Mouse (Mus musculus): ENCODE data around the gene Cdr2l. TPM values are rescaled to one million over a fixed set of nuclear protein-coding genes. Genes with fewer than 3 reads are reported as not detected.

Gene Cdr2l
- total RNA-seq, 1 experiment: 8.5 TPM

DNA sequence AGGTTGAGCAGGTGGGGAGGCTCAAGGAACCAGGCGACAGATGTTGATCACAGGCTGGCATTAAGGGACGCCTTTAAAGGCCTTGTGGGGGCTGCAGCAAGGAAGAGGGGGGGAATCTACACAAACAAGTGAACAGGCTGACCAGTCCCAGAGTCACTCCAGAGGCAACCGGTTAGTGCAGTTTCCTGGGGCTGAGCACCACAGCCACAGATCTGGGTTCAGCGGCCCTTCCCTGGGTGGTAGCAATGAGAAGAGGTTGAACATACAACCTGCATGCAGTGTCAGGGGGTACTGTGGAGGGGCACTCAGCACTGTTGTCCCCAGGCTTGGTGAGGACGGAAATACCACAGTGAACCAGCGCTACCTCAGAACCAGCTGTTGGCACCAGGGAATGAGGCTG, 51.6 kb downstream of the Cdr2l start:
- Histone ChIP-seq H3K4me3 (ENCODE audit: insufficient read depth in 1 of 2, low read depth in 1 of 2, low read length in 2 of 2, poor library complexity in 1 of 2, severe bottlenecking in 1 of 2) (no peak overlapping the region), H3K9ac (ENCODE audit: insufficient read depth, low read depth, low read length, poor library complexity, severe bottlenecking) (no peak overlapping the region), H3K9me3 (ENCODE audit: control insufficient read depth, insufficient read depth, low read depth, low read length) (no peaks in the 10 kb centered on the region), H3K36me3 (ENCODE audit: control insufficient read depth, insufficient read depth, low read length, poor library complexity, severe bottlenecking) (peaks cover 23% of the 10 kb centered on the region; the same call in 1 of the 2 replicates), H3K4me1 (ENCODE audit: control insufficient read depth in 2 of 2, insufficient read depth in 2 of 2, low read length in 2 of 2, poor library complexity in 1 of 2) (peaks cover 2 to 3% of the 10 kb centered on the region in 2 experiments; a peak in 1 of 4 replicates), H3K27ac (ENCODE audit: insufficient read depth, low read depth, low read length, poor library complexity, severe bottlenecking) (no peak overlapping the region)
- in situ Hi-C loops (cut with MboI; ENCODE audit: low sequenced_read_pairs in 2 of 2, unreplicated experiment in 2 of 2): no loop called here
- no peak for TF ChIP-seq HCFC1 (IDR thresholded peaks at IDR 0.05; ENCODE audit: borderline replicate concordance, insufficient read depth, low read length)
- no peak for TF ChIP-seq ZC3H11A (IDR thresholded peaks at IDR 0.05; ENCODE audit: borderline replicate concordance, low read depth, low read length)
- no peak for TF ChIP-seq MAFK (IDR thresholded peaks at IDR 0.05; ENCODE audit: insufficient read depth, low read depth, low read length)
- TF ChIP-seq CHD2 (IDR thresholded peaks at IDR 0.05; ENCODE audit: low read depth, low read length): no peak
- no peak for TF ChIP-seq ZNF384 (IDR thresholded peaks at IDR 0.05; ENCODE audit: low read depth, low read length)
- no peak for DNase-seq (ENCODE audit: low read depth, low spot score)

DNA sequence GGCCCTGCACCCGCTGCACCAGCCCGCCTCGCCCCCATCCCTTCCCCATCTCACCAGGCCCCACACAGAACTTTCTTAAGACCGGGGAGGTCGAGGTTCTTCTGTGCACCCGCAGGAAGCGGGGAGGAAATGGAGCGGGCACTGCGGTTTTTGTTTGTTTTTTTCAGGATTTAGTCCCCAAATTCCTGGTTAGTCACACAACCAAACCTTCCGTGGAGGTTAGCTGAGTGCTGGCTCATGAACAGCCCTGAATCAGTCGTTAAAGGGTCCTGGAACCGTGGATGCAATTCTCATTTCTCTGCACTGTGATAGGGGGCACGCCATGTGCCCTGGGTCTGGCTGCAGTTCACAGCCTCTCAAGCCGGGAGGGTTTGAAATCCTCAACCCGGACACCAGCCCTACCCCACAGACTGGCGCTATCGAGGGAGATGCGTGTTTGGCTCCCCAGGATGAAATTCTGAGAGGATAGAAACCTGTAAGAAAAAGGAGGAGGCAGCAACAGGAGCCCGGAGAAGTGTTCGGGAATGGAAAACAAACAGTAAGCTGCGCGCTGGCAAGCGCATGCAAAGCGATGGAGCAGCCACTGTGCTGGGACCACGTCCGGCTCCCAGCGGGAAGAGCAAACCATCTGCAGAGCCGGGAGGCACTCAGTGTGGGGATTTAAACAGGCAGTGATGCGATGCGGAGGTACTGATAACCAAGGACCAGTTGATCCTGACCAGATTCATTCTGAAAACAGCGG, 54.1 kb downstream of the Cdr2l start:
- in situ Hi-C loops (cut with MboI; ENCODE audit: low sequenced_read_pairs in 2 of 2, unreplicated experiment in 2 of 2): no loop called here
- no peak for DNase-seq (ENCODE audit: low read depth, low spot score)
- H3K4me3 ChIP-seq (ENCODE audit: insufficient read depth in 1 of 2, low read depth in 1 of 2, low read length in 2 of 2, poor library complexity in 1 of 2, severe bottlenecking in 1 of 2): peak overlapping the region; percentile 20 to 47
- TF ChIP-seq CHD2 (IDR thresholded peaks at IDR 0.05; ENCODE audit: low read depth, low read length) (no peak), ZNF384 (IDR thresholded peaks at IDR 0.05; ENCODE audit: low read depth, low read length) (no peak), ZC3H11A (IDR thresholded peaks at IDR 0.05; ENCODE audit: borderline replicate concordance, low read depth, low read length) (no peak), MAFK (IDR thresholded peaks at IDR 0.05; ENCODE audit: insufficient read depth, low read depth, low read length) (no peak), HCFC1 (IDR thresholded peaks at IDR 0.05; ENCODE audit: borderline replicate concordance, insufficient read depth, low read length) (no peak)
- no peaks in the 10 kb centered on the region for H3K9me3 ChIP-seq (ENCODE audit: control insufficient read depth, insufficient read depth, low read depth, low read length)
- H3K4me1 ChIP-seq (ENCODE audit: control insufficient read depth in 2 of 2, insufficient read depth in 2 of 2, low read length in 2 of 2, poor library complexity in 1 of 2): peaks cover 2 to 3% of the 10 kb centered on the region in 2 experiments; a peak in 1 of 4 replicates
- no peak overlapping the region for H3K27ac ChIP-seq (ENCODE audit: insufficient read depth, low read depth, low read length, poor library complexity, severe bottlenecking)
- H3K36me3 ChIP-seq (ENCODE audit: control insufficient read depth, insufficient read depth, low read length, poor library complexity, severe bottlenecking): peaks cover 7% of the 10 kb centered on the region; the same call in 1 of the 2 replicates
- peak overlapping the region; percentile 67 for H3K9ac ChIP-seq (ENCODE audit: insufficient read depth, low read depth, low read length, poor library complexity, severe bottlenecking)

DNA sequence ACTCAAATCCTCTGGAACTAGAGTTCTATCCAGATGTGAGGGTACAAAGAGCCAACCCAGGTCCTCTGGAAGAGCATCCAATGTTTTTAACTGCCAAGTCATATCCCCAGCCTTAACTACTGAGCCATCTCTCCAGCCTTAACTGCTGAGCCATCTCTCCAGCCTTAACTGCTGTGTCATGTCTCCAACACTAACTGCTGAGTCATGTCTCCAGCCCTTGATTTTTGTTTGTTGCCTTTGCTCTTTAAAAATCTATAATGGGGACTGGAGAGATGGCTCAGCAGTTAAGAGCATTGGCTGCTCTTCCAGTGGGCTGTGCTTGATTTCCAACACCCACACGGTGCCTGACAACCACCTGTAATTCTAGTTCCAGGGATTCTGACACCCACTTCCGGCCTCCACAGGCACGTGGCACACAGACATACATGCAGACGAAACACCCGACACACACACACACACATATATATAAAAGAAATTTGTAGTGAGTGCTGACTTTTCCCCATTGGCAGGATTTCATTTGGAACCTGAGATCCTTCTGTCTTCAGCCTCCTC, 55.9 kb downstream of the Cdr2l start:
- no peaks in the 10 kb centered on the region for H3K9me3 ChIP-seq (ENCODE audit: control insufficient read depth, insufficient read depth, low read depth, low read length)
- no peak overlapping the region for H3K4me3 ChIP-seq (ENCODE audit: insufficient read depth in 1 of 2, low read depth in 1 of 2, low read length in 2 of 2, poor library complexity in 1 of 2, severe bottlenecking in 1 of 2)
- peaks cover 2 to 3% of the 10 kb centered on the region in 2 experiments; a peak in 1 of 4 replicates for H3K4me1 ChIP-seq (ENCODE audit: control insufficient read depth in 2 of 2, insufficient read depth in 2 of 2, low read length in 2 of 2, poor library complexity in 1 of 2)
- no peak overlapping the region for H3K27ac ChIP-seq (ENCODE audit: insufficient read depth, low read depth, low read length, poor library complexity, severe bottlenecking)
- no peak for DNase-seq (ENCODE audit: low read depth, low spot score)
- TF ChIP-seq MAFK (IDR thresholded peaks at IDR 0.05; ENCODE audit: insufficient read depth, low read depth, low read length): peak; percentile 90
- TF ChIP-seq ZNF384 (IDR thresholded peaks at IDR 0.05; ENCODE audit: low read depth, low read length): no peak
- H3K36me3 ChIP-seq (ENCODE audit: control insufficient read depth, insufficient read depth, low read length, poor library complexity, severe bottlenecking): no peaks in the 10 kb centered on the region
- in situ Hi-C loops (cut with MboI; ENCODE audit: low sequenced_read_pairs in 2 of 2, unreplicated experiment in 2 of 2): no loop called here
- no peak overlapping the region for H3K9ac ChIP-seq (ENCODE audit: insufficient read depth, low read depth, low read length, poor library complexity, severe bottlenecking)

GRCm38 (mm10) chr11:115439326-115439725, 57.6 kb downstream of the Cdr2l start:
- in situ Hi-C loops (cut with MboI; ENCODE audit: low sequenced_read_pairs in 2 of 2, unreplicated experiment in 2 of 2): no loop called here

More at GRCm38 (mm10) chr11:115439326-115439725, 57.6 kb downstream of the Cdr2l start:
- DNase-seq (ENCODE audit: low read depth, low spot score): no peak
- no peaks in the 10 kb centered on the region for H3K9me3 ChIP-seq (ENCODE audit: control insufficient read depth, insufficient read depth, low read depth, low read length)
- no peak overlapping the region for H3K9ac ChIP-seq (ENCODE audit: insufficient read depth, low read depth, low read length, poor library complexity, severe bottlenecking)
- no peak overlapping the region for H3K4me3 ChIP-seq (ENCODE audit: insufficient read depth in 1 of 2, low read depth in 1 of 2, low read length in 2 of 2, poor library complexity in 1 of 2, severe bottlenecking in 1 of 2)
- H3K4me1 ChIP-seq (ENCODE audit: control insufficient read depth in 2 of 2, insufficient read depth in 2 of 2, low read length in 2 of 2, poor library complexity in 1 of 2): peaks cover 2 to 3% of the 10 kb centered on the region in 2 experiments; a peak in 1 of 4 replicates
- H3K36me3 ChIP-seq (ENCODE audit: control insufficient read depth, insufficient read depth, low read length, poor library complexity, severe bottlenecking): no peaks in the 10 kb centered on the region
- H3K27ac ChIP-seq (ENCODE audit: insufficient read depth, low read depth, low read length, poor library complexity, severe bottlenecking): no peak overlapping the region
- TF ChIP-seq ZC3H11A (IDR thresholded peaks at IDR 0.05; ENCODE audit: borderline replicate concordance, low read depth, low read length) (no peak), HCFC1 (IDR thresholded peaks at IDR 0.05; ENCODE audit: borderline replicate concordance, insufficient read depth, low read length) (no peak), MAFK (IDR thresholded peaks at IDR 0.05; ENCODE audit: insufficient read depth, low read depth, low read length) (no peak), CHD2 (IDR thresholded peaks at IDR 0.05; ENCODE audit: low read depth, low read length) (no peak), ZNF384 (IDR thresholded peaks at IDR 0.05; ENCODE audit: low read depth, low read length) (no peak)
